Mouse (Mus musculus): ENCODE measurements around the gene Kalrn. TPM values are rescaled to one million over a fixed set of nuclear protein-coding genes. Genes with fewer than 3 reads are reported as not detected.

Gene Kalrn
- polyA plus RNA-seq, 1 experiment, result 0.15 TPM

DNA sequence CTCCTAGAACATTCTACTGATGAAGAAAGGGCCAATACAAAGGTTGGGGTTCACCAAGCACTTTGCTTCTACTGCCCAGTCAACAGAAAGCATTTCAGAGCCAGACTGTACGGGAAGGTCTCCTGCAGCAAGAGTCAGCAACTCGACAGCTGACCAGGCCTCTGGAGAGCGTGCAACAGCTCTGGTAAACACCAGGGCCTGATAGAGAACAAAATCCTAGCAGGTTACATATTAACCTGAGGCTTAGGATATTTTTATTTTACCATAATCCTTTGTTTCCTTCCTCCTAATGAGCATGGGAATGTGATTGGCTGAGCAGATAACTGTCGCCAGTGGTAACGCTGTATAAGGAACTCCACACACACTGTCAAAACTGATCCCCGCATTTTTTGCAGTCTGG, 609.8 kb downstream of the Kalrn start:
- Histone ChIP-seq H3K27me3 (ENCODE audit: control insufficient read depth) (no peaks in the 10 kb centered on the region), H3K4me3 (replicated peaks) (no peak overlapping the region), H3K36me3 (ENCODE audit: control insufficient read depth) (peaks cover 57% of the 10 kb centered on the region), H3K9me3 (ENCODE audit: control insufficient read depth, low read length) (no peaks in the 10 kb centered on the region), H3K4me1 (ENCODE audit: control insufficient read depth) (peaks cover 36% of the 10 kb centered on the region)
- TF ChIP-seq GATA1 (IDR thresholded peaks at IDR 0.05; ENCODE audit: low read length), result no peak
- no peak for TF ChIP-seq TAL1 (IDR thresholded peaks at IDR 0.05; ENCODE audit: low read length)

DNA sequence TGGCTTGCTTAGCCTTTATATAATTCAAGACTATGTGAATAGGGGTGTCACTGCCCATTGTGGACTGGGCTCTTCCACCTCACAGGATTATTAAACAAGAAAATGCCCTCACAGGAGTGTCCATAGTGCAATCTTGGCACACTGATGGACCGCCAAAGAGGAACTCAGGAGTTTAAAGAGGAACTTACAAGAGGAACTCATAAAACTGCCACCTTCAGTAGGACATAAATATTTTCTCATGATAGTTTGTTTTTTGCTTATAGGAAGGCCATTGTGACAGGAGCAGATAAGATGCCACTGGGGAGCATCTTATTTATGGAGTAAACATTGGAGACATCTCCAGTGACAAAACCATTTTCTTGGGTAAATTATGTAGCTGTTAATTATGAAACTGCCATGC, 618.5 kb downstream of the Kalrn start:
- H3K4me1 ChIP-seq (ENCODE audit: control insufficient read depth), result no peaks in the 10 kb centered on the region
- no peaks in the 10 kb centered on the region for H3K9me3 ChIP-seq (ENCODE audit: control insufficient read depth, low read length)
- TF ChIP-seq GATA1 (IDR thresholded peaks at IDR 0.05; ENCODE audit: low read length) (no peak), TAL1 (IDR thresholded peaks at IDR 0.05; ENCODE audit: low read length) (no peak)
- peaks cover 77% of the 10 kb centered on the region for H3K36me3 ChIP-seq (ENCODE audit: control insufficient read depth)
- no peaks in the 10 kb centered on the region for H3K27me3 ChIP-seq (ENCODE audit: control insufficient read depth)
- no peak overlapping the region for H3K4me3 ChIP-seq (replicated peaks)

DNA sequence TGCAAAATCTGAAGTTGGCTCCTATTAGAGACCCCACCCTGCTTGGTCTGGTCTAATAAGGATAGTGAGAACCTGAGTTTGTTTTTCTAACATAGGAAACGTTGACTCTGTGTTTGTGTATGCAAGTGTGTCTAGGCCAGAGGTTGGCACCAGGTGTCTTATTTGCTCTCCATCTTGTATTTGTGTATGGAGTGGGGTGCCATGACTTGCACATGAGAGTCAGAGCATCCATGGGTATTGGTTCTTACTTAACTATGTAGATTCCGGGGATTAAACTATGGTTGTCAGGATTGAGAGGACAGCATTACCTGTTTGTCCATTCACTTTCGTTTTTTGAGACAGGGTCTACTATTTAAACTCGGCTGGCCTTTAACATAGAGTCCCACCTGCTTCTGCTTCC, 620.3 kb downstream of the Kalrn start:
- Histone ChIP-seq H3K4me1 (ENCODE audit: control insufficient read depth) (no peaks in the 10 kb centered on the region), H3K36me3 (ENCODE audit: control insufficient read depth) (peaks cover 59% of the 10 kb centered on the region), H3K9me3 (ENCODE audit: control insufficient read depth, low read length) (no peaks in the 10 kb centered on the region), H3K4me3 (replicated peaks) (no peak overlapping the region), H3K27me3 (ENCODE audit: control insufficient read depth) (no peaks in the 10 kb centered on the region)
- TF ChIP-seq GATA1 (IDR thresholded peaks at IDR 0.05; ENCODE audit: low read length) (no peak), TAL1 (IDR thresholded peaks at IDR 0.05; ENCODE audit: low read length) (no peak)

DNA sequence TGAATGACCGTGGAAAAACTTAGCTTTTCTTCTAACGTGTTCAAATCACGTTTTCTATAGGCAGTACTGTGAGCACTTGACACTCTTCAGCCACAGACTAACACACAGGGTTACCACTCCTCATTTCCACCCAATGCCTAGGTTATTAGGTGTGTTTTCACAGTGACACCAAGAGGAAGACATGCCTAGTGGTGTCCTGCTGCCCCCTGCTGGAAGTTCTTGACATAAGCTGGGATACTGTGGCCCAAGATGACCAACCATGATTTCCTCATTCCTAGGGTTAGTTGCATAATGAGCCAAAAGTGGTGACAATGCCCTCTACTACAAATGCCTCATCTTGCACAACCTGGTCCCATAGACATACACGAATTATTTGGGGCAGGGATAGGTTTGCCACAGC, 622.5 kb downstream of the Kalrn start:
- Histone ChIP-seq H3K4me1 (ENCODE audit: control insufficient read depth) (no peaks in the 10 kb centered on the region), H3K4me3 (replicated peaks) (no peak overlapping the region), H3K27me3 (ENCODE audit: control insufficient read depth) (no peaks in the 10 kb centered on the region), H3K36me3 (ENCODE audit: control insufficient read depth) (peaks cover 37% of the 10 kb centered on the region), H3K9me3 (ENCODE audit: control insufficient read depth, low read length) (no peaks in the 10 kb centered on the region)
- TF ChIP-seq TAL1 (IDR thresholded peaks at IDR 0.05; ENCODE audit: low read length), result no peak
- no peak for TF ChIP-seq GATA1 (IDR thresholded peaks at IDR 0.05; ENCODE audit: low read length)

DNA sequence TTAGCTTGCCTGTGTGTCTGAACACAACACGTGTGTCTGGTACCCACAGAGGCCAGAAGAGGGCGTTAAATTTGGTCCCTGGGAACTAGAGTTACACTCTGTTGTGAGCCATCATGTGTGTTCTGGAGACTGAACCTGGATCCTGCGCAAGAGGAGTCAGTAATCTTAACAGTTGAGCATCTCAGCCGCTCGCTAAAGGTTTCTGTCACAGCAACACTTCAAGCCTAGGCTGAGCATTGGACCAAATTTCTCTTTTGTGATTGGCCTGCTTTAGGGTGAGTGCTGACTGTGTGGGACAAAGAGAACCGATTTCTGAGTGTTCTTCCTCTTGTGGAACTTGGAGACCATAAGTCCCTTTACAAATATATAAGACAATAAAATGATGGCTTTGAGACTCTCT, 622.9 kb downstream of the Kalrn start:
- no peak overlapping the region for H3K4me3 ChIP-seq (replicated peaks)
- H3K36me3 ChIP-seq (ENCODE audit: control insufficient read depth), result peaks cover 33% of the 10 kb centered on the region
- TF ChIP-seq GATA1 (IDR thresholded peaks at IDR 0.05; ENCODE audit: low read length) (no peak), TAL1 (IDR thresholded peaks at IDR 0.05; ENCODE audit: low read length) (no peak)
- H3K27me3 ChIP-seq (ENCODE audit: control insufficient read depth), result no peaks in the 10 kb centered on the region
- H3K4me1 ChIP-seq (ENCODE audit: control insufficient read depth), result no peaks in the 10 kb centered on the region
- no peaks in the 10 kb centered on the region for H3K9me3 ChIP-seq (ENCODE audit: control insufficient read depth, low read length)

DNA sequence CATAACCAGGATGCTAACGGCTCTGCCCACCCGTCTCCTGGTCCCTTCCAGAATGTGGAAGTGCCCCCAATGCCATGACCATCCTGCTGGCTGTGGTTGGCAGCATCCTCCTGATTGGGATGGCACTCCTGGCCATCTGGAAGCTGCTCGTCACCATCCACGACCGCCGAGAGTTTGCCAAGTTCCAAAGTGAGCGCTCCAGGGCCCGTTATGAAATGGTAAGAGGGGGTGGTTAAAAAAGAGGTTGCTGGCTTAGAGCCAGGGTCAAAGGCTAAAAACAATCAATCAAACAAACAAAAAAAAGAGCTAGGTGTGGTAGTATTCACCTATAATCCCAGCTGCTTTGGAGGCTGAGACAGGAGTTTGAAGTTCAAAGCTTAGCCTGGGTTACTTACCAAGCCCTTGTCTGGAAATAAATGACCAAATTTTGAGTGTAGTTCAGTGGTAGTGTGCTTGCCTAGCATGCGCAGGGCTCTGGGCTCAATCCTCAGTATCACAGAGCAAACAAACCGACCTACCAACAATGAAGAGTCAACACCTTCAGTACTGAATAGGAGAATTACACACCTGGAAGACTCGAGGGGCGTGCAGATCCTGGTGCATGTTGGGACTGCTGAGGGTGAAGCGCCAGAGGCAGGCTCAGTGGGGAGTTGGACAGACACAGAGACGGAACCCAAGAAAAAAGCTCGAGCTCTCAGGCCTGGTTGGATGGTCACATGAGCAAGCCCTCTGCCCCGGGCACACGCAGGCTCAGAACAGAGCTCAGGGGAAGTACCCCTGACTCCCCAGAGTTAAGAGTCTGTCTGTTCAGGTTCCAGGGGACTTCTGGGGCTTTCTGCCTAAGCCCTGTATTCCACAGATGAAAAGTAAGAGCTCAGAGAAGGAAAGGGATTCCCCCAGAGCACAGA, 625.4 kb downstream of the Kalrn start:
- H3K9me3 ChIP-seq (ENCODE audit: control insufficient read depth, low read length), result no peaks in the 10 kb centered on the region
- TF ChIP-seq GATA1 (IDR thresholded peaks at IDR 0.05; ENCODE audit: low read length), result no peak
- no peak for TF ChIP-seq TAL1 (IDR thresholded peaks at IDR 0.05; ENCODE audit: low read length)
- H3K27me3 ChIP-seq (ENCODE audit: control insufficient read depth), result no peaks in the 10 kb centered on the region
- H3K36me3 ChIP-seq (ENCODE audit: control insufficient read depth), result peaks cover 8% of the 10 kb centered on the region
- no peak overlapping the region for H3K4me3 ChIP-seq (replicated peaks)
- H3K4me1 ChIP-seq (ENCODE audit: control insufficient read depth), result no peaks in the 10 kb centered on the region

DNA sequence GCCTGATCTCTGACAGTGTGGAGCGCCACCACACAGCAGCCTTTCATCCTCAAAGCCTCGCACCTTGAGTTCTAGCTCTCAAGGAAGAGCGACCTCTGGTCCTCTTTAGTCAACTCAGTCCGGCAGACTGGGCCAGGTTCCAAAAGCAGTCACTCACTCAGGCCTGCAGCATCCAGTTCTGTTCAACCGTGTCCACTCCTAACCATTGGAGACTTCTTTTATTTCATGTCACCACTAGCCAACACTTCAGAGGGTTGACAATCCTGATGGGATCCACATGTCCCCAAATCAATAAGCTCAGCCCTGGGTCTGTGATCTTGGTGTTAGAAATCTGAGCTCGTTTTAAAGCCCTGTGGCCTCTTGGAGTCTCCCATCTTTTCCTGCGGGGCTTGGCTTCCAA, 627.3 kb downstream of the Kalrn start:
- TF ChIP-seq GATA1 (IDR thresholded peaks at IDR 0.05; ENCODE audit: low read length) (no peak), TAL1 (IDR thresholded peaks at IDR 0.05; ENCODE audit: low read length) (no peak)
- Histone ChIP-seq H3K9me3 (ENCODE audit: control insufficient read depth, low read length) (no peaks in the 10 kb centered on the region), H3K36me3 (ENCODE audit: control insufficient read depth) (no peaks in the 10 kb centered on the region; the same call in 1 of the 2 replicates), H3K4me3 (replicated peaks) (no peak overlapping the region), H3K4me1 (ENCODE audit: control insufficient read depth) (no peaks in the 10 kb centered on the region), H3K27me3 (ENCODE audit: control insufficient read depth) (no peaks in the 10 kb centered on the region)

DNA sequence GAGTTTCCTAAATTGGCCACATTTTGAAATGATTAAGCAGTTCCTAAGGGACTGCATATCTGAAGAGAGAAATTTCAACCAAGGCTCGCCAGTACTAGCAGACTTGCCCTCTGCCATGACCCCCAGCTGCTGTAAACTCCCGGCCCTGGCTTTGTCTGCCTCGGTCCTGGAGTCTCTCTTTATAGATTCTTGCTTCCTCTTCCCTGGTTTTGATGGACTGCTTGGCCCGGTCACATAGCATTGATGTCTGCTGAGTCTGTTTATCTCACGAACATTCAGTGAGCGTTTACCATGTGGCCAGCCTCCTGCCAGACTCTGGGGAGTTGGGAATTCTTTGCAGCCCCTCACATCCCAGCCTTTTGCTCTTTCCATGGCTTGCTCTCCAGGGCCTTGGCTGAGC, 628.6 kb downstream of the Kalrn start:
- Histone ChIP-seq H3K4me1 (ENCODE audit: control insufficient read depth) (no peaks in the 10 kb centered on the region), H3K9me3 (ENCODE audit: control insufficient read depth, low read length) (no peaks in the 10 kb centered on the region), H3K36me3 (ENCODE audit: control insufficient read depth) (no peaks in the 10 kb centered on the region; the same call in 1 of the 2 replicates), H3K4me3 (replicated peaks) (no peak overlapping the region), H3K27me3 (ENCODE audit: control insufficient read depth) (no peaks in the 10 kb centered on the region)
- no peak for TF ChIP-seq TAL1 (IDR thresholded peaks at IDR 0.05; ENCODE audit: low read length)
- TF ChIP-seq GATA1 (IDR thresholded peaks at IDR 0.05; ENCODE audit: low read length), result no peak

DNA sequence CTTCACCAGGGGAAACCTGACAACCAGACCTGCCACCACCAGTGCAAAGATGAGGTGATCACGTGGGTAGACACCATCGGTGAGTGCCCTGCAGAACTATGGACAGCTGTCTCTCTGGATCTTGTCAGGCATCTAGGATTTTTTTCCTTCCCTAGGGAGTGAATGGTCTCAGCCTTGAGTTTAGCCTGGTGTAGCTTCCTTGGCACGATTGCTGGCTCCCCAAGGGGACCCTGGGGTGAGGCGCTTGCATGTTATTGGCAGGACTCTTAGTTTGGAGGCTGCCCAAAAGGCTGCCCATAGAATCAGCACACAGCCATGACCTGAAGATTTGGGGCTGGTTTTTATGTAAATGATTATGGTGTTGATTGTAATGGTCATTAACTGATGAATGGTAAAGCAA, 629.2 kb downstream of the Kalrn start:
- Histone ChIP-seq H3K9me3 (ENCODE audit: control insufficient read depth, low read length) (no peaks in the 10 kb centered on the region), H3K36me3 (ENCODE audit: control insufficient read depth) (no peaks in the 10 kb centered on the region; the same call in 1 of the 2 replicates), H3K4me1 (ENCODE audit: control insufficient read depth) (no peaks in the 10 kb centered on the region), H3K27me3 (ENCODE audit: control insufficient read depth) (no peaks in the 10 kb centered on the region), H3K4me3 (replicated peaks) (no peak overlapping the region)
- TF ChIP-seq GATA1 (IDR thresholded peaks at IDR 0.05; ENCODE audit: low read length), result no peak
- TF ChIP-seq TAL1 (IDR thresholded peaks at IDR 0.05; ENCODE audit: low read length), result no peak
